Mouse (Mus musculus) neural tube, embryonic 13.5 days (tissue): Measurements from ENCODE around the gene Rimkla. TPM values are rescaled to one million over a fixed set of nuclear protein-coding genes. Genes with fewer than 3 reads are reported as not detected.

Experiments
- polyA plus RNA-seq: library from polyadenylated mRNA; unstranded; fragments of >200 nt; fragmentation: Nextera tagmentation; extraction: Ambion mirVana; gene quantifications from 2 replicates; pipeline ENCODE4 v1.2.1, GENCODE M21; 2015

Gene Rimkla
- polyA plus RNA-seq, 1 experiment from 2014 or later: 28.7 TPM

Other genes with a start within 250 kb of the Rimkla start
- 0.45 and 0.63 TPM in 2 replicates for gene Cldn19, start 237.2 kb downstream of the Rimkla start, polyA plus RNA-seq
- gene Ybx1, start 198.0 kb downstream of the Rimkla start, polyA plus RNA-seq: 873 and 888 TPM in 2 replicates
- gene Ppih, start 172.1 kb downstream of the Rimkla start, polyA plus RNA-seq: 62.0 and 62.5 TPM in 2 replicates
- gene Ccdc30, start 77.1 kb downstream of the Rimkla start, polyA plus RNA-seq: 17.3 and 17.9 TPM in 2 replicates
- 21.9 and 23.3 TPM in 2 replicates for gene Ppcs, start 70.2 kb downstream of the Rimkla start, polyA plus RNA-seq
- 0.50 TPM in 1 of 2 replicates, not detected in the other for gene Zmynd12, start 69.8 kb downstream of the Rimkla start, polyA plus RNA-seq
- gene Foxj3, start 44.4 kb upstream of the Rimkla start, polyA plus RNA-seq: 23.5 and 26.1 TPM in 2 replicates
- 5.4 and 7.2 TPM in 2 replicates for gene Frg2f1, start 46.9 kb upstream of the Rimkla start, polyA plus RNA-seq
- not detected in 2 replicates for gene Guca2a, start 145.1 kb upstream of the Rimkla start, polyA plus RNA-seq
- gene Guca2b, start 166.3 kb upstream of the Rimkla start, polyA plus RNA-seq: not detected in 2 replicates
- gene Hivep3, start 241.2 kb upstream of the Rimkla start, polyA plus RNA-seq: 18.2 and 20.6 TPM in 2 replicates